8 mouse cellular contexts compared by ENCODE assay signal in genomic region chr9:13231545-13232216, GRCm38 (mm10). TPM values are rescaled to one million over a fixed set of nuclear protein-coding genes. Genes with fewer than 3 reads are reported as not detected.
DNase-seq lines count a peak whose midpoint lies in the region; ATAC-seq and TF ChIP-seq lines count a peak whose summit lies in the region.

No protein-coding gene starts in this region.

- in situ Hi-C loops in CH12.LX (cut with MboI; ENCODE audit: low pct_ligation_motif_present, low pct_unique_long_range_greater_than_20kb, low sequenced_read_pairs), result no loop called here

- no peak overlapping the region for H3K27ac ChIP-seq in kidney, embryonic 14.5 days (ENCODE audit: low read depth, low read length)
- no peak overlapping the region for H3K27ac ChIP-seq in kidney, embryonic 15.5 days
- H3K27ac ChIP-seq in CH12.LX (ENCODE audit: insufficient read depth, low read depth), result no peak overlapping the region
- no peak overlapping the region for H3K27ac ChIP-seq in midbrain, embryonic 12.5 days (replicated peaks)

- no peak; the same call in none of the 2 replicates for TF ChIP-seq RAD21 in CH12.LX (IDR thresholded peaks at IDR 0.05; ENCODE audit: low read depth, low read length)

- H3K79me2 ChIP-seq in CH12.LX (replicated peaks; ENCODE audit: control insufficient read depth, extremely low read depth, insufficient read depth, poor library complexity, severe bottlenecking), result no peaks in the 10 kb centered on the region

- 0 out of 2 replicates have a peak, but pooled peaks have one; percentile 52 for ATAC-seq in kidney, embryonic 14.5 days (ENCODE audit: low FRiP score, low TSS enrichment)
- ATAC-seq in kidney, embryonic 15.5 days (replicated peaks; ENCODE audit: low FRiP score), result no peak
- ATAC-seq in midbrain, embryonic 12.5 days (ENCODE audit: low FRiP score, low read depth), result peak; percentile 74

- peak; percentile 37 to 92 for TF ChIP-seq CTCF in CH12.LX (conservative IDR thresholded peaks at IDR 0.05 in 1 of 2, IDR thresholded peaks at IDR 0.05 in 1 of 2; ENCODE audit: low read depth in 2 of 2, low read length in 2 of 2)

- dilution Hi-C loops in CH12.LX (cut with MboI; ENCODE audit: extremely low pct_ligation_motif_present, extremely low pct_unique_long_range_greater_than_20kb, low sequenced_read_pairs), result no loop called here

- H3K4me2 ChIP-seq in kidney, embryonic 14.5 days (replicated peaks; ENCODE audit: low read depth, low read length), result no peak overlapping the region
- no peak overlapping the region for H3K4me2 ChIP-seq in kidney, embryonic 15.5 days
- H3K4me2 ChIP-seq in CH12.LX (ENCODE audit: insufficient read depth, low read depth, poor library complexity, severe bottlenecking), result no peak overlapping the region
- no peak overlapping the region for H3K4me2 ChIP-seq in midbrain, embryonic 12.5 days (replicated peaks)

- 17% methylated on average over 5 of the region's 5 CpGs for whole genome bisulfite sequencing in kidney, embryonic 14.5 days
- WGBS in kidney, embryonic 15.5 days, result 30% methylated on average over 5 of the region's 5 CpGs
- 23% methylated on average over 5 of the region's 5 CpGs for WGBS in midbrain, embryonic 12.5 days

- TF ChIP-seq POLR2A in CH12.LX (IDR thresholded peaks at IDR 0.05; ENCODE audit: low read depth, low read length), result no peak

- H3K36me3 ChIP-seq in kidney, embryonic 14.5 days (ENCODE audit: control insufficient read depth, insufficient read depth, low read length), result no peaks in the 10 kb centered on the region
- H3K36me3 ChIP-seq in kidney, embryonic 15.5 days, result no peaks in the 10 kb centered on the region
- H3K36me3 ChIP-seq in CH12.LX (replicated peaks in 1 of 2; ENCODE audit: control insufficient read depth in 1 of 2, insufficient read depth in 1 of 2, low read length in 1 of 2), result no peaks in the 10 kb centered on the region
- H3K36me3 ChIP-seq in midbrain, embryonic 12.5 days, result no peaks in the 10 kb centered on the region

- no peaks in the 10 kb centered on the region for H3K27me3 ChIP-seq in kidney, embryonic 14.5 days (ENCODE audit: control insufficient read depth, insufficient read depth, low read length)
- H3K27me3 ChIP-seq in kidney, embryonic 15.5 days, result no peaks in the 10 kb centered on the region
- H3K27me3 ChIP-seq in CH12.LX (replicated peaks), result no peaks in the 10 kb centered on the region
- H3K27me3 ChIP-seq in midbrain, embryonic 12.5 days, result no peaks in the 10 kb centered on the region

- H3K4me1 ChIP-seq in kidney, embryonic 14.5 days (ENCODE audit: control insufficient read depth, insufficient read depth, low read length), result no peaks in the 10 kb centered on the region
- peaks cover 10% of the 10 kb centered on the region for H3K4me1 ChIP-seq in kidney, embryonic 15.5 days
- H3K4me1 ChIP-seq in CH12.LX (ENCODE audit: control insufficient read depth in 1 of 2, insufficient read depth in 2 of 2), result peaks cover 0 to 5% of the 10 kb centered on the region in 2 experiments; a peak in 1 of 4 replicates
- H3K4me1 ChIP-seq in midbrain, embryonic 12.5 days, result no peaks in the 10 kb centered on the region

- peaks cover 7% of the 10 kb centered on the region; the same call in 1 of the 2 replicates for H3K9me3 ChIP-seq in kidney, embryonic 14.5 days (ENCODE audit: control insufficient read depth, low read length)
- no peaks in the 10 kb centered on the region for H3K9me3 ChIP-seq in kidney, embryonic 15.5 days (replicated peaks)
- peaks cover 9% of the 10 kb centered on the region for H3K9me3 ChIP-seq in CH12.LX (replicated peaks; ENCODE audit: low read length)
- no peaks in the 10 kb centered on the region for H3K9me3 ChIP-seq in midbrain, embryonic 12.5 days

- TF ChIP-seq EP300 in CH12.LX (IDR thresholded peaks at IDR 0.05; ENCODE audit: low read length), result no peak

- H3K9ac ChIP-seq in kidney, embryonic 14.5 days (ENCODE audit: low read depth, low read length), result no peak overlapping the region
- no peak overlapping the region for H3K9ac ChIP-seq in kidney, embryonic 15.5 days
- no peak overlapping the region for H3K9ac ChIP-seq in CH12.LX (ENCODE audit: insufficient read depth, low read depth)
- no peak overlapping the region for H3K9ac ChIP-seq in midbrain, embryonic 12.5 days (replicated peaks)

- DNase-seq in CH12.LX (ENCODE audit: extremely low read depth), result peak; percentile 47
- DNase-seq in T-cell, adult 2 months (ENCODE audit: low spot score), result peak; percentile 28
- peak; percentile 67 for DNase-seq in forelimb bud, embryonic 11.5 days (ENCODE audit: low read depth, low spot score)
- no peak for DNase-seq in gastrocnemius, postnatal 25 days
- no peak for DNase-seq in heart, adult 9 months (ENCODE audit: low spot score in 2 of 2)

- H3K4me3 ChIP-seq in kidney, embryonic 14.5 days (ENCODE audit: low read length), result no peak overlapping the region
- no peak overlapping the region for H3K4me3 ChIP-seq in kidney, embryonic 15.5 days (replicated peaks)
- no peak overlapping the region for H3K4me3 ChIP-seq in CH12.LX (replicated peaks in 1 of 3; ENCODE audit: low read depth in 2 of 3, low read length in 2 of 3, poor library complexity in 1 of 3)
- H3K4me3 ChIP-seq in midbrain, embryonic 12.5 days, result no peak overlapping the region

TF ChIP-seq in CH12.LX, 34 proteins besides CTCF, POLR2A, EP300 and RAD21:
- TF ChIP-seq KAT2A (IDR thresholded peaks at IDR 0.05; ENCODE audit: insufficient replicate concordance, low read length), result no peak
- no peak for TF ChIP-seq HCFC1 (IDR thresholded peaks at IDR 0.05; ENCODE audit: low read depth, low read length)
- TF ChIP-seq E2F4 (IDR thresholded peaks at IDR 0.05; ENCODE audit: insufficient replicate concordance, low read depth, low read length), result no peak
- 0 out of 2 replicates have a peak, but pooled peaks have one; percentile 18 for TF ChIP-seq NELFE (IDR thresholded peaks at IDR 0.05; ENCODE audit: low read depth, low read length)
- peak; percentile 82 for TF ChIP-seq ZC3H11A (IDR thresholded peaks at IDR 0.05; ENCODE audit: low read depth, low read length)
- TF ChIP-seq BHLHE40 (IDR thresholded peaks at IDR 0.05; ENCODE audit: low read depth, low read length), result no peak
- no peak for TF ChIP-seq JUN (IDR thresholded peaks at IDR 0.05; ENCODE audit: insufficient read depth, low read depth, low read length)
- TF ChIP-seq MYC (IDR thresholded peaks at IDR 0.05; ENCODE audit: low read depth, low read length), result no peak
- no peak for TF ChIP-seq UBTF (IDR thresholded peaks at IDR 0.05; ENCODE audit: low read depth, low read length)
- no peak for TF ChIP-seq TCF12 (IDR thresholded peaks at IDR 0.05; ENCODE audit: low read depth, low read length)
- TF ChIP-seq ZNF384 (IDR thresholded peaks at IDR 0.05; ENCODE audit: low read depth, low read length), result peak; percentile 90
- no peak for TF ChIP-seq GABPA (IDR thresholded peaks at IDR 0.05; ENCODE audit: insufficient replicate concordance, low read depth, low read length)
- TF ChIP-seq ZMIZ1 (IDR thresholded peaks at IDR 0.05; ENCODE audit: low read depth, low read length), result no peak
- peak; percentile 85 for TF ChIP-seq SMC3 (IDR thresholded peaks at IDR 0.05; ENCODE audit: low read depth, low read length)
- TF ChIP-seq ZKSCAN1 (IDR thresholded peaks at IDR 0.05; ENCODE audit: borderline replicate concordance, low read depth, low read length), result no peak
- no peak for TF ChIP-seq CHD1 (IDR thresholded peaks at IDR 0.05; ENCODE audit: low read depth, low read length)
- TF ChIP-seq PAX5 (IDR thresholded peaks at IDR 0.05; ENCODE audit: low read length), result no peak
- TF ChIP-seq CHD2 (IDR thresholded peaks at IDR 0.05; ENCODE audit: low read length), result no peak
- TF ChIP-seq SIN3A (IDR thresholded peaks at IDR 0.05; ENCODE audit: low read length), result no peak
- no peak for TF ChIP-seq IRF4 (IDR thresholded peaks at IDR 0.05; ENCODE audit: low read depth, low read length)
- no peak for TF ChIP-seq MAX (IDR thresholded peaks at IDR 0.05; ENCODE audit: low read length)
- TF ChIP-seq JUND (conservative IDR thresholded peaks at IDR 0.05; ENCODE audit: low read depth, low read length), result no peak
- TF ChIP-seq ETS1 (conservative IDR thresholded peaks at IDR 0.05; ENCODE audit: low read depth, low read length), result no peak
TF ChIP-seq in CH12.LX: peak in this region for 4.

RNA-seq across cellular contexts. Expression of gene Jrkl, which starts 13.9 kb away (rescaled TPM):
- 7.1 and 9.6 TPM in 2 replicates for polyA plus RNA-seq in kidney, embryonic 14.5 days (2014; fragmentation: Nextera tagmentation; extraction: Ambion mirVana)
- polyA plus RNA-seq in kidney, embryonic 15.5 days (2015; fragmentation: Nextera tagmentation; extraction: Ambion mirVana), result 9.0 and 10.0 TPM in 2 replicates
- total RNA-seq in CH12.LX (2012; rRNA removed) (2.3 and 2.4 TPM in 2 replicates), CH12.LX (2014; rRNA removed) (3.7 and 4.2 TPM in 2 replicates)
- polyA plus RNA-seq in CH12.LX (2012; ENCODE audit: insufficient read length, low read depth), result 2.5 and 3.1 TPM in 2 replicates
- polyA plus RNA-seq in midbrain, embryonic 12.5 days (2016; fragmentation: Nextera tagmentation; extraction: Ambion mirVana), result 12.8 and 14.0 TPM in 2 replicates
- 1 to 10 TPM; 2.6 to 2.7 TPM for total RNA-seq in gastrocnemius, postnatal 25 days (2021)

RNA-seq across cellular contexts. Expression of gene Ccdc82, which starts 15.1 kb away (rescaled TPM):
- polyA plus RNA-seq in kidney, embryonic 14.5 days (2014; fragmentation: Nextera tagmentation; extraction: Ambion mirVana), result 8.3 and 10.8 TPM in 2 replicates
- polyA plus RNA-seq in kidney, embryonic 15.5 days (2015; fragmentation: Nextera tagmentation; extraction: Ambion mirVana), result 9.3 TPM in 2 replicates
- total RNA-seq in CH12.LX (2012; rRNA removed) (8.1 and 9.5 TPM in 2 replicates), CH12.LX (2014; rRNA removed) (11.3 and 14.2 TPM in 2 replicates)
- polyA plus RNA-seq in CH12.LX (2012; ENCODE audit: insufficient read length, low read depth), result 11.9 and 12.6 TPM in 2 replicates
- 15.8 and 16.9 TPM in 2 replicates for polyA plus RNA-seq in midbrain, embryonic 12.5 days (2016; fragmentation: Nextera tagmentation; extraction: Ambion mirVana)
- total RNA-seq in gastrocnemius, postnatal 25 days (2021), result 1 to 10 TPM; 2.8 to 4.3 TPM

Comparison
In these comparisons a context has a peak if more than half of its experiments do, and no peak if none do; other contexts are left out.
1. DNase-seq: peak in CH12.LX (single experiment), T-cell, adult 2 months (single experiment) and forelimb bud, embryonic 11.5 days (single experiment); none in gastrocnemius, postnatal 25 days (single experiment) and heart, adult 9 months (0 of 2).